Mouse (Mus musculus) heart, adult 2 months (tissue): ENCODE data around the gene Rnf220.

ENCODE experiments used
- EP300 ChIP-seq: fragments of 200-500 bp; IDR thresholded peaks from 2 replicates; pipeline ENCODE4 v1.6.1; 2011; ENCODE audit warnings: low read depth, low read length, control low read depth; ENCODE audit not compliant: insufficient read depth
- POLR2A ChIP-seq: fragments of 200-500 bp; IDR thresholded peaks from 2 replicates; pipeline ENCODE4 v1.6.1; 2011; ENCODE audit warnings: mild to moderate bottlenecking, low read depth, low read length, control low read depth; ENCODE audit not compliant: insufficient read depth

DNA sequence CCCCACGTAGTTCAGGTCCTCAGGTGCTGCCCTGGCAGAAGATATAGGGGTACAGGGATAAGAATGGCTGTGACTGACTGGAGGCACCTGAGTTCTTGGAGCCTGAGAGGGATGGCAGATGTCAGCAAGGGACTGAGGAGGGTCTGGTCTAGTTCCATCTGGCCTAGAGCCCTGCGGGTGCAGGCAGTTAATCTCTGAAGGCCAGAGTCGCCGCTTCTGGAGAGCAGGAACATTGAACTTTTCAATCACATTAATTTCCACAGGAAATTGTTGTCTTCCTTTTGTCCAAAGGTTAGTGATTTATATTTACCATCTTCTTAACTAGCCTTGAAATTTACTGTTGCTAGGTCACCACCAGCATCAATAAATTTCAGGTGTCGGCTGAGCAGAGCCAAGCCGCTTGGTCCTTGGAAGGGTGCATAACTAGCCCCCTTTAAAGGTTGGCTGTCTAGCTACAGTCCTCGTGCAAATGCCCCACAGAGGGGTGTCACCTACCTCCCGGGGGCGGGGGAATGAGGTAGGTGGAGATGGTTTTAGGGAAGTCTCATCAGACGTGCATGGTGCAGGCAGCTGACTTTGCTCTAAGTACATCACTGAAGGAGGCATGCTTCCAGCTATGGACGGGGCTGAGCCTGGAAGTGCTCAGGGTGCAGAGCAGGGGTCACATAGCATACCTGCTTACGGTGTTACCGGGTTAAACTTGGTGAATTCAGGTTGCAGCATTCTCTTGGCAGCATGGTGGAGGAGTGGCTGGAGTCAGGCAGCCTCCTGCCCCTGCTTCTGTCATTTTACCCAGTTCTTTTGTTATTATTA is 234.5 kb downstream of the Rnf220 start:
- no peak for TF ChIP-seq POLR2A
- no peak for TF ChIP-seq EP300
